8 mouse cellular contexts compared by ENCODE assay signal in the genomic region with DNA sequence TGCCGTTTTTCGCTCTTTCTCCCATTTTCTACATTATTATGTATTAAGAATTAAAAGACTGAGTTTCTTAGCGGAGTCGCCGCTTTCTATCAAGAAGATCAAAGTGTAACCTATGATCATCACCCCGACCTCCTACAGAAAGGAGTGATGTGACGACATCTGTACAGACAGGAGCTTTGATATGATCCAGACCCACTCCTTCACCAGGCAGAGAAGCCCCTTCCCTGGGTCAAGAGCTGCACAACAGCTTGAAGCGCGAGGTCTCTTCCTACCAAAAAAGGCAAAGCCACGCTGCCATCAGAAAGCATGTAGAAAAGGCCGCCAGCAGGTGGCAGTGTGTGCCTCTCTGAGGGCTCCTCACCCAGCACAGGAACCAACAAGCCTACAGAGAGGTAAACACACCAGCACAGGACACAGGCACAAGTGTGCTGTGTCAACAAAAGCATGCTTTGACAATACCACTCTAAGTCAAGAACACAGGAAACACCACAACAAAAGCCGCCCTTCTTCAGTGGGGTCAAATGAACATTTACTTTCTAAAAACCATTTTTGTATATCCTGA. TPM values are rescaled to one million over a fixed set of nuclear protein-coding genes. Genes with fewer than 3 reads are reported as not detected.
A peak's percentile ranks its signal among the peaks of the same experiment; 100 is the strongest.
DNase-seq lines count a peak whose midpoint lies in the region; ATAC-seq lines count a peak whose summit lies in the region.

No protein-coding gene starts in this region.

- DNase-seq in adipocyte (ENCODE audit: low spot score) = peak; percentile 90
- DNase-seq in embryo, embryonic 10 days (ENCODE audit: low spot score) = peak; percentile 93
- peak; percentile 67 for DNase-seq in gastrocnemius, postnatal 25 days
- peak; percentile 25 to 91 for DNase-seq in left cerebral cortex, adult 9 months (ENCODE audit: low spot score in 2 of 2)
- DNase-seq in right cerebral cortex, postnatal 14 days = peak; percentile 97
- peak; percentile 91 for DNase-seq in urinary bladder, postnatal 25 days (ENCODE audit: low spot score)

- peak; percentile 89 for ATAC-seq in inflammation-experienced regulatory T-cells, adult 6 months
- ATAC-seq in megakaryocyte-erythroid progenitor cell, adult 5-6 weeks (replicated peaks; ENCODE audit: low FRiP score, low TSS enrichment, poor library complexity, severe bottlenecking) = peak; percentile 87

RNA-seq across cellular contexts. Expression of gene Ankdd1b, which starts 39.3 kb away (rescaled TPM):
- total RNA-seq in gastrocnemius, postnatal 25 days (2021) = not detected
- polyA plus RNA-seq in inflammation-experienced regulatory T-cells, adult 6 months (2017; shearing (Covaris generic)) = not detected
- not detected in 2 replicates for total RNA-seq in megakaryocyte-erythroid progenitor cell, adult 5-6 weeks (2014; fragmentation: Nextera tagmentation)
- total RNA-seq in megakaryocyte-erythroid progenitor cell, adult 5-6 weeks (2017) = 1.3 TPM in 1 of 2 replicates, not detected in the other

RNA-seq across cellular contexts. Expression of gene Poc5, which starts 43.6 kb away (rescaled TPM):
- total RNA-seq in gastrocnemius, postnatal 25 days (2021) = 1 to 10 TPM; 6.0 to 6.3 TPM
- 10 to 100 TPM; 11.6 to 15.1 (median 12.6) TPM for polyA plus RNA-seq in inflammation-experienced regulatory T-cells, adult 6 months (2017; shearing (Covaris generic))
- 11.5 and 29.5 TPM in 2 replicates for total RNA-seq in megakaryocyte-erythroid progenitor cell, adult 5-6 weeks (2014; fragmentation: Nextera tagmentation)
- total RNA-seq in megakaryocyte-erythroid progenitor cell, adult 5-6 weeks (2017) = 15.1 and 15.6 TPM in 2 replicates

RNA-seq across cellular contexts. Expression of gene Gm17622, which starts 58.9 kb away (rescaled TPM):
- not detected for total RNA-seq in gastrocnemius, postnatal 25 days (2021)
- polyA plus RNA-seq in inflammation-experienced regulatory T-cells, adult 6 months (2017; shearing (Covaris generic)) = not detected
- total RNA-seq in megakaryocyte-erythroid progenitor cell, adult 5-6 weeks (2014; fragmentation: Nextera tagmentation) = not detected in 2 replicates
- not detected in 2 replicates for total RNA-seq in megakaryocyte-erythroid progenitor cell, adult 5-6 weeks (2017)

Comparison
In these comparisons a context has a peak if more than half of its experiments do, and no peak if none do; other contexts are left out.
1. Peak in every context shown above with its lines: DNase-seq and ATAC-seq.